Mouse (Mus musculus): Measurements from ENCODE around the gene Mfsd9.

DNA sequence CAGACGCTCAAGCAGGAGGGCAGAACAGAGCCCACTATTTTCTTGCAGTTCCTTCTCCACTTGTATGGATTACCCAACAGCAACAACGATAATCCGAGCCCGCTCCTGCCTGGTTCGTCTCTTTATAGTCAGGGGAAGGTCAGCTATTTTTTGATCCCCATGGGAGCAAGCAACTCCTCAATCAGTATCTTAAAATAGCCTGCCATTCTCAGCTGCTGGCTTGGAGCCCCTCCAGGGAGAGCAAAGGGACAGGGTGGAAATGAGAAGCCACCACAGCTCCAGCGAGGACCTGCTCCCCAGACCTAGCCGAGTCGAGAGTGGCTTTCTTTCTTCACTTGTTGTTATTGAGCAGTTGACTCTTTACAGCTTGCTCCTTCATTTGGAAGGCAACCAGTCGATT lies 14.9 kb upstream of the Mfsd9 start, which contains the start of gene Tmem182:
- TF ChIP-seq CHD2 (IDR thresholded peaks at IDR 0.05; ENCODE audit: low read depth, low read length) (no peak), ZNF384 (IDR thresholded peaks at IDR 0.05; ENCODE audit: low read depth, low read length) (no peak)

All from ES-E14 (cell line).